Comparison of ENCODE assay signal across 21 mouse cellular contexts in genomic region chr16:5014578-5014977, GRCm38 (mm10). TPM values are rescaled to one million over a fixed set of nuclear protein-coding genes. Genes with fewer than 3 reads are reported as not detected.
A peak's percentile ranks its signal among the peaks of the same experiment; 100 is the strongest.
DNase-seq lines count a peak whose midpoint lies in the region; ATAC-seq and TF ChIP-seq lines count a peak whose summit lies in the region.
"Had no signal": no experiment of that assay in that cellular context is flagged by ENCODE, and none has a peak within 500 bp of the region (broad histone marks: within the 10 kb centered on the region; RNA-seq: fewer than 3 reads in every experiment).

No protein-coding gene starts in this region.

- no peak for ATAC-seq in forebrain, embryonic 16.5 days
- no peak for ATAC-seq in forebrain, embryonic 14.5 days
- ATAC-seq in liver, embryonic 16.5 days (ENCODE audit: low read depth) = no peak
- ATAC-seq in liver, postnatal 0 days = no peak
- ATAC-seq: forebrain, embryonic 15.5 days had no signal

- no peaks in the 10 kb centered on the region for H3K27me3 ChIP-seq in forebrain, embryonic 16.5 days (replicated peaks; ENCODE audit: control insufficient read depth, insufficient read depth, low read length)
- no peaks in the 10 kb centered on the region for H3K27me3 ChIP-seq in forebrain, embryonic 14.5 days (replicated peaks; ENCODE audit: control insufficient read depth, insufficient read depth, low read length)
- H3K27me3 ChIP-seq in liver, embryonic 16.5 days (ENCODE audit: control insufficient read depth, insufficient read depth, low read depth, low read length) = no peaks in the 10 kb centered on the region
- H3K27me3 ChIP-seq in liver, postnatal 0 days (ENCODE audit: insufficient read depth, low read length) = no peaks in the 10 kb centered on the region
- H3K27me3 ChIP-seq: forebrain, embryonic 15.5 days; heart, embryonic 13.5 days; neural tube, embryonic 13.5 days had no signal

- no peak for TF ChIP-seq EP300 in liver, postnatal 0 days (IDR thresholded peaks at IDR 0.05; ENCODE audit: low read depth)

- no peak overlapping the region for H3K9ac ChIP-seq in forebrain, embryonic 16.5 days (replicated peaks; ENCODE audit: low read depth, low read length)
- no peak overlapping the region for H3K9ac ChIP-seq in forebrain, embryonic 14.5 days (ENCODE audit: low read length)
- no peak overlapping the region for H3K9ac ChIP-seq in liver, embryonic 16.5 days (ENCODE audit: low read depth, low read length)
- no peak overlapping the region for H3K9ac ChIP-seq in liver, postnatal 0 days (replicated peaks)
- H3K9ac ChIP-seq: forebrain, embryonic 15.5 days; heart, embryonic 13.5 days; liver, embryonic 15.5 days; neural tube, embryonic 13.5 days had no signal

- no peak overlapping the region for H3K4me2 ChIP-seq in forebrain, embryonic 16.5 days (ENCODE audit: low read length)
- no peak overlapping the region for H3K4me2 ChIP-seq in forebrain, embryonic 14.5 days (ENCODE audit: low read length)
- no peak overlapping the region for H3K4me2 ChIP-seq in liver, embryonic 16.5 days (ENCODE audit: low read depth, low read length)
- no peak overlapping the region for H3K4me2 ChIP-seq in liver, postnatal 0 days (ENCODE audit: low read depth, low read length)

- H3K4me1 ChIP-seq in forebrain, embryonic 16.5 days (replicated peaks; ENCODE audit: control insufficient read depth, insufficient read depth, low read length) = peaks cover 8% of the 10 kb centered on the region
- peaks cover 6% of the 10 kb centered on the region for H3K4me1 ChIP-seq in forebrain, embryonic 14.5 days (ENCODE audit: control insufficient read depth, insufficient read depth, low read length)
- H3K4me1 ChIP-seq in liver, embryonic 16.5 days (ENCODE audit: control insufficient read depth, low read depth, low read length) = peaks cover 23% of the 10 kb centered on the region
- peaks cover 32% of the 10 kb centered on the region for H3K4me1 ChIP-seq in liver, postnatal 0 days (ENCODE audit: insufficient read depth)

- no peak for DNase-seq in forebrain, embryonic 14.5 days (ENCODE audit: low spot score)
- DNase-seq in liver, postnatal 0 days = no peak
- peak; percentile 37 to 47 for DNase-seq in lung, adult 18-20 months
- peak; percentile 19 to 59 for DNase-seq in lung, postnatal 4 days
- no peak for DNase-seq in right cerebral cortex, postnatal 25 days
- DNase-seq in heart, adult 18-20 months = no peak
- DNase-seq: adrenal gland, adult 2 months; heart, postnatal 36 days; right cerebral cortex, postnatal 4 days had no signal

- peaks cover 41% of the 10 kb centered on the region for H3K36me3 ChIP-seq in forebrain, embryonic 16.5 days (ENCODE audit: control insufficient read depth, insufficient read depth)
- H3K36me3 ChIP-seq in forebrain, embryonic 14.5 days (ENCODE audit: control insufficient read depth, insufficient read depth, low read length) = peaks cover 52% of the 10 kb centered on the region
- H3K36me3 ChIP-seq in liver, embryonic 16.5 days (ENCODE audit: control insufficient read depth, insufficient read depth) = peaks cover 42% of the 10 kb centered on the region
- peaks cover 54% of the 10 kb centered on the region for H3K36me3 ChIP-seq in liver, postnatal 0 days (replicated peaks; ENCODE audit: insufficient read depth, low read length)

- 89% methylated on average over 4 of the region's 4 CpGs for WGBS in forebrain, embryonic 16.5 days
- 91% methylated on average over 4 of the region's 4 CpGs for WGBS in forebrain, embryonic 14.5 days
- 76% methylated on average over 4 of the region's 4 CpGs for WGBS in liver, embryonic 16.5 days (ENCODE audit: insufficient replicate concordance)
- WGBS in liver, postnatal 0 days (ENCODE audit: insufficient replicate concordance) = 86% methylated on average over 4 of the region's 4 CpGs

- no peak overlapping the region for H3K4me3 ChIP-seq in forebrain, embryonic 16.5 days (replicated peaks; ENCODE audit: low read length)
- no peak overlapping the region for H3K4me3 ChIP-seq in forebrain, embryonic 14.5 days (ENCODE audit: low read depth, low read length)
- no peak overlapping the region for H3K4me3 ChIP-seq in liver, embryonic 16.5 days (ENCODE audit: low read depth, low read length)
- no peak overlapping the region for H3K4me3 ChIP-seq in liver, postnatal 0 days (ENCODE audit: low read depth, low read length)
- H3K4me3 ChIP-seq: heart, embryonic 13.5 days; liver, embryonic 15.5 days; neural tube, embryonic 13.5 days had no signal

- peak overlapping the region; percentile 2; the same call in 1 of the 2 replicates for H3K27ac ChIP-seq in forebrain, embryonic 16.5 days (ENCODE audit: low read length)
- no peak overlapping the region for H3K27ac ChIP-seq in forebrain, embryonic 14.5 days (ENCODE audit: low read depth, low read length)
- 0 out of 2 replicates have a peak overlapping the region, but pooled peaks have one; percentile 4 for H3K27ac ChIP-seq in liver, embryonic 16.5 days (ENCODE audit: low read length)
- H3K27ac ChIP-seq in liver, postnatal 0 days (ENCODE audit: low read depth) = no peak overlapping the region
- H3K27ac ChIP-seq: liver, embryonic 15.5 days had no signal

- H3K9me3 ChIP-seq in forebrain, embryonic 16.5 days (ENCODE audit: control insufficient read depth, low read length) = no peaks in the 10 kb centered on the region
- no peaks in the 10 kb centered on the region for H3K9me3 ChIP-seq in forebrain, embryonic 14.5 days (replicated peaks; ENCODE audit: control insufficient read depth, low read length)
- no peaks in the 10 kb centered on the region for H3K9me3 ChIP-seq in liver, embryonic 16.5 days (replicated peaks; ENCODE audit: control insufficient read depth, low read length)
- H3K9me3 ChIP-seq in liver, postnatal 0 days (ENCODE audit: low read length) = no peaks in the 10 kb centered on the region
- H3K9me3 ChIP-seq: forebrain, embryonic 15.5 days; G1E; heart, embryonic 13.5 days; liver, embryonic 15.5 days; neural tube, embryonic 13.5 days had no signal

- TF ChIP-seq CTCF in liver, postnatal 0 days (IDR thresholded peaks at IDR 0.05; ENCODE audit: low read depth) = no peak

RNA-seq across cellular contexts. Expression of gene Rogdi, which starts 1.2 kb away (rescaled TPM):
- 83.1 and 114 TPM in 2 replicates for polyA plus RNA-seq in forebrain, embryonic 16.5 days (2015; fragmentation: Nextera tagmentation; extraction: Ambion mirVana)
- 101 and 103 TPM in 2 replicates for polyA plus RNA-seq in forebrain, embryonic 14.5 days (2014; fragmentation: Nextera tagmentation; extraction: Ambion mirVana)
- polyA plus RNA-seq in liver, embryonic 16.5 days (2015; fragmentation: Nextera tagmentation; extraction: Ambion mirVana) = 72.5 and 83.9 TPM in 2 replicates
- polyA plus RNA-seq in liver, postnatal 0 days (2015; fragmentation: Nextera tagmentation; extraction: Ambion mirVana) = 105 and 114 TPM in 2 replicates
- total RNA-seq in heart, adult 18-20 months (2021) = 10 to 100 TPM; 14.0 to 18.8 TPM

RNA-seq across cellular contexts. Expression of gene Smim22, which starts 7.5 kb away (rescaled TPM):
- polyA plus RNA-seq in forebrain, embryonic 16.5 days (2015; fragmentation: Nextera tagmentation; extraction: Ambion mirVana) = 1.3 TPM in 1 of 2 replicates, not detected in the other
- polyA plus RNA-seq in forebrain, embryonic 14.5 days (2014; fragmentation: Nextera tagmentation; extraction: Ambion mirVana) = 0.75 and 1.1 TPM in 2 replicates
- polyA plus RNA-seq in liver, embryonic 16.5 days (2015; fragmentation: Nextera tagmentation; extraction: Ambion mirVana) = 9.0 and 9.4 TPM in 2 replicates
- polyA plus RNA-seq in liver, postnatal 0 days (2015; fragmentation: Nextera tagmentation; extraction: Ambion mirVana) = 23.6 and 23.7 TPM in 2 replicates
- not detected for total RNA-seq in heart, adult 18-20 months (2021)
- total RNA-seq: adrenal gland, adult 2 months; G1E; gastrocnemius, adult 18-20 months; granulocyte monocyte progenitor cell, adult 5-6 weeks; heart, postnatal 36 days; layer of hippocampus, adult 18-20 months; megakaryocyte-erythroid progenitor cell, adult 5-6 weeks had no signal
- polyA plus RNA-seq: G1E; neural tube, embryonic 13.5 days had no signal

RNA-seq across cellular contexts. Expression of gene Sept12, which starts 16.9 kb away (rescaled TPM):
- polyA plus RNA-seq in forebrain, embryonic 16.5 days (2015; fragmentation: Nextera tagmentation; extraction: Ambion mirVana) = not detected in 2 replicates
- not detected in 2 replicates for polyA plus RNA-seq in forebrain, embryonic 14.5 days (2014; fragmentation: Nextera tagmentation; extraction: Ambion mirVana)
- not detected in 2 replicates for polyA plus RNA-seq in liver, embryonic 16.5 days (2015; fragmentation: Nextera tagmentation; extraction: Ambion mirVana)
- not detected in 2 replicates for polyA plus RNA-seq in liver, postnatal 0 days (2015; fragmentation: Nextera tagmentation; extraction: Ambion mirVana)
- total RNA-seq in heart, adult 18-20 months (2021) = not detected
- total RNA-seq: adrenal gland, adult 2 months; gastrocnemius, adult 18-20 months; granulocyte monocyte progenitor cell, adult 5-6 weeks; heart, postnatal 36 days; layer of hippocampus, adult 18-20 months; megakaryocyte-erythroid progenitor cell, adult 5-6 weeks had no signal
- polyA plus RNA-seq: adrenal gland, adult 2 months; forebrain, embryonic 15.5 days; heart, embryonic 13.5 days; limb, embryonic 11.5 days; liver, embryonic 15.5 days; neural tube, embryonic 13.5 days had no signal

RNA-seq across cellular contexts. Expression of gene Glyr1, which starts 35.1 kb away (rescaled TPM):
- 200 and 213 TPM in 2 replicates for polyA plus RNA-seq in forebrain, embryonic 16.5 days (2015; fragmentation: Nextera tagmentation; extraction: Ambion mirVana)
- 120 and 123 TPM in 2 replicates for polyA plus RNA-seq in forebrain, embryonic 14.5 days (2014; fragmentation: Nextera tagmentation; extraction: Ambion mirVana)
- polyA plus RNA-seq in liver, embryonic 16.5 days (2015; fragmentation: Nextera tagmentation; extraction: Ambion mirVana) = 41.9 and 45.1 TPM in 2 replicates
- 31.4 and 35.7 TPM in 2 replicates for polyA plus RNA-seq in liver, postnatal 0 days (2015; fragmentation: Nextera tagmentation; extraction: Ambion mirVana)
- 10 to 100 TPM; 40.6 to 43.3 TPM for total RNA-seq in heart, adult 18-20 months (2021)

RNA-seq across cellular contexts. Expression of gene Ubn1, which starts 35.3 kb away (rescaled TPM):
- polyA plus RNA-seq in forebrain, embryonic 16.5 days (2015; fragmentation: Nextera tagmentation; extraction: Ambion mirVana) = 15.0 and 15.5 TPM in 2 replicates
- polyA plus RNA-seq in forebrain, embryonic 14.5 days (2014; fragmentation: Nextera tagmentation; extraction: Ambion mirVana) = 14.3 and 16.2 TPM in 2 replicates
- polyA plus RNA-seq in liver, embryonic 16.5 days (2015; fragmentation: Nextera tagmentation; extraction: Ambion mirVana) = 6.9 and 7.6 TPM in 2 replicates
- polyA plus RNA-seq in liver, postnatal 0 days (2015; fragmentation: Nextera tagmentation; extraction: Ambion mirVana) = 6.4 and 6.5 TPM in 2 replicates
- 10 to 100 TPM; 21.3 to 23.2 TPM for total RNA-seq in heart, adult 18-20 months (2021)

Comparison
In these comparisons a context has a peak if more than half of its experiments do, and no peak if none do; other contexts are left out.
1. H3K27ac ChIP-seq: peak in forebrain, embryonic 16.5 days (single experiment) and liver, embryonic 16.5 days (single experiment); none in forebrain, embryonic 14.5 days (single experiment) and liver, postnatal 0 days (single experiment).
2. DNase-seq: peak in lung, adult 18-20 months (2 of 2) and lung, postnatal 4 days (2 of 2); none in forebrain, embryonic 14.5 days (single experiment), liver, postnatal 0 days (single experiment), right cerebral cortex, postnatal 25 days (single experiment) and heart, adult 18-20 months (0 of 2).